Mouse (Mus musculus) retina, postnatal 1 day (tissue): ENCODE results near the gene Ifitm10.
"Not testable (repeated sequence)": the region's sequence is repeated elsewhere in the genome, so short reads cannot be mapped to it uniquely, and the experiment has no call there.

Experiments used
- DNase-seq: peaks from one replicate; pipeline ENCODE4 v3.0.0-alpha.2; 2012

Gene Ifitm10

DNA sequence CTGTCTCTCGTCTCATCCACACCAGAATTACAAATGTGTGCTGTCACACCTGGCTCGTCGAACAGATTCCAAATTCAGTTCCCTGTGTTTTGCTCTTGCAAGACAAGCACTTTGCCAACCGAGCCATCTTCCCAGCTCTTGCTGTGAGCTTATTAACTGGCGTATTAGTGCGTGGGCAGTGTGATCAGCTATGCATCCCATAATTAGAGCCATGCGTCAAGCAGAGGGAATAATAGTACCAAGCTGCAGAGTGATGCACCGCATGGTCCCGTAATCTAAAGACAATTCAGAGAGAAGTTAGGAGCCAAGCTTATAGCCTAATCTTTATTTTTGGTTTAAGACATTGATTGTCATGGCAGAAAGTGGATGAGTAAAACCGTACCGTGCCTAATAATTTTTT lies 54.4 kb downstream of the Ifitm10 start:
- DNase-seq: no peak

DNA sequence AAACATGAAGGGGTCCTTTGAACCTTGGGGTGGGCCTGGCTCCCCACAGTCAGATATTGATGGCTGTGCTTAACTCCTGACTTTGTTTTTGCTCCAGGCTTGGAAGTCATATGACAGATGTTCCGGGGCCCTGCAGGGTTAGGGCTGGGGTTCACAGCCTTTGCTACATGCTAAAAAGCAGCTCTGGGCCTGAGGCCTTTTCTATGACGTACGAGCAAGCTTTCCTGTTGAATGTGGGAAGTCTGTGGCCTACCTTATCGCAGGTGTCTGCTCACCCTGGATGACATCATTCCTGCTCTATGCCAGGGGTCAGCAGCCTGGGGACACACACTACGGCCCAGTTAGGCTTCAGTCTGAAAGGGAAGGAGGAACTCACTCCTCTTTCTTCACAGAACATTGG lies 56.3 kb downstream of the Ifitm10 start:
- no peak for DNase-seq

DNA sequence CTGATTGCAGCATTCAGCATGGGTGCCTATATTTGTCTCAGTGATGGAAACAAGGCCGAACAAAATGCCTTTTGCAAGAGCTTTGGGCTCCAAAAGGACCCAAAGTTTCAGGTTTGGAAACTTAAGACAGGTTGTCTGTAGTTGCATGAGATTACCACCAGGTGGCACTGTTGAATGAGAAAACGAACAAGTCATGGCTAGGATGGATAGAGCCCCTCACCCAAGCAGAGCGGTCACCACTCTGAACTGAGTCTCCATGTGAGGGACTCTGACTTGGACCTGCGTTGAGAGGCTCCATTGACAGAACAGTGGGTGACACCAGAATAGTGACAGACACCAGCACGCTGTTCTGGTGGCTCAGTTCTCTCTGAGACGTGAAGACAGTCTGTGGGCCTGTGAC lies 57.0 kb downstream of the Ifitm10 start:
- DNase-seq: peak; percentile 74

DNA sequence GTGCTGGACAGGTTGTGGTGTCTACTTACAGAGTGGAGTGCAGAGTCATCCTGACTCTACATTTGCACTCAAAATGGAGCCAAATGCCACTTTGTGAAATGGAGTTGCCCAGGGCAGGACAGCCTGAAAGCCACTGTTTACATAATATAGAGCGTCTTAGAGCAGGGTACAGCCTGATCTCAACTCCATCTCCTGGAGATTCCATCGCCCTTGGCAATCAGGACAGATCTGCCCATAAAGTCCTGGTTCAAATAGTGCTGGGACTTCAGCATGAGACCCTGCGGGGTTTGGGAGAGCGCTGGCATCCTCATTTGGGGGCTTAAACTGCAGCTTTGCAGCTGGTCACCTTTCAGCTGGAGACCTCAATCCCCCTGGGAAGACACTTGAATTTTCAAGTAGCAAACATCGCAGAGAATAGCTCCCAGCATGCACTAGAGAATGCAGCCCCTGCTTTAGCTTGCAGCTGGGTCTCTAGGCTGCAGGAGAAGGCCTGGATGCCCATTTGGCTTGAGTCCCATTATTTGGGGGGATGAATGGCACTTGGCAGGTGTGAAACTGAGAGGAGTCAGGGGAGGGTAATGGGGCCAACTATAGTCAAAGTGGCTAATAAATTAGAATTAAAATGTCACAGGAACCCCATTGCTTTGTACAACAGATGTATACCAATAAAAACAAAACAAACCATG lies 58.8 kb downstream of the Ifitm10 start:
- DNase-seq: no peak

DNA sequence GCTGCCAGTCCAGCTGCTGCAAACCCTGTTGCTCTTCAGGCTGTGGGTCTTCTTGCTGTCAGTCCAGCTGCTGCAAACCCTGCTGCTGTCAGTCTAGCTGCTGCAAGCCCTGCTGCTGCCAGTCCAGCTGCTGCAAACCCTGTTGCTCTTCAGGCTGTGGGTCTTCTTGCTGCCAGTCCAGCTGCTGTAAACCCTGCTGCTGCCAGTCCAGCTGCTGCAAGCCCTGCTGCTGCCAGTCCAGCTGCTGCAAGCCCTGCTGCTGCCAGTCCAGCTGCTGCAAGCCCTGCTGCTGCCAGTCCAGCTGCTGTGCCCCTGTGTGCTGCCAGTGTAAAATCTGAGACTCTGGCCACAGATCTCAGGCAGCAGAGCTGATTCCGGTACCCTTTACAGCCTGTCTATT lies 69.6 kb downstream of the Ifitm10 start:
- DNase-seq: not testable (repeated sequence)

DNA sequence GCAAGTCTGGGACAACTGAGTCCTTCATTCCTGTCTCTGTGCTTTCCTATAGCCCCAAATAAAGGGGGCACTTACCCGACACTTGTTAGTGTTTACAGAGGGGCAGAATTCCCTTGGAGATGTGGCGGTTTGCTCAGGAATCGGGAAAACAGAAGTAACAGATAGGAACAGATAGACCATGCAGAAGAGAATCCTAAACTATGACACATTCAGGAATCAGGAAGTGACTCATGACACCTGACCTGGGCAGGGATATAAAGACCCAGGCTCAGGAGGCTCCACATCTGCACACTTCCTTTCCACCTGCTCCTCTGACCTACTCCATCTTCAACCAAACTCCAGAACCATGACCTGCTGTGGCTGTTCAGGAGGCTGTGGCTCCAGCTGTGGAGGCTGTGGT lies 70.3 kb downstream of the Ifitm10 start, which contains the start of gene Krtap5-4:
Gene Krtap5-4, plus strand, starts transcription at position 301 of the 400 bp plus-strand sequence.
- DNase-seq: no peak

DNA sequence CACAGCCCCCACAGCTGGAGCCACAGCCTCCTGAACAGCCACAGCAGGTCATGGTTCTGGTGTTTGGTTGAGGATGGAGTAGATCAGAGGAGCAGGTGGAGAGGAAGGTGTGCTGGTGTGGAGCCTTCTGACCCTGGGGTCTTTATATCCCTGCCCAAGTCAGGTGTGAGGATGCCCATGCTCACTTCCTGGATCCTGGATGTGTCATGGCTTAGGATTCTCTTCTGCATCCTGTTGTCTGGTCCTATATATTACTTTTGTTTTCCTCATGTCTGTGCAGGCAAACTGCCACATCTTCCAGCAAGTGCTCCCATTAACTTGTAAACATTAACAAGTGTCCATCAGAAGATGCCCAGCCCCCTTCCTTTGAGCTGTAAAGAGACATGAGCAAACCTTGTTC lies 76.5 kb downstream of the Ifitm10 start, which contains the start of gene Krtap5-1:
Gene Krtap5-1, minus strand, starts transcription at position 101 of the 400 bp plus-strand sequence.
- not testable (repeated sequence) for DNase-seq

DNA sequence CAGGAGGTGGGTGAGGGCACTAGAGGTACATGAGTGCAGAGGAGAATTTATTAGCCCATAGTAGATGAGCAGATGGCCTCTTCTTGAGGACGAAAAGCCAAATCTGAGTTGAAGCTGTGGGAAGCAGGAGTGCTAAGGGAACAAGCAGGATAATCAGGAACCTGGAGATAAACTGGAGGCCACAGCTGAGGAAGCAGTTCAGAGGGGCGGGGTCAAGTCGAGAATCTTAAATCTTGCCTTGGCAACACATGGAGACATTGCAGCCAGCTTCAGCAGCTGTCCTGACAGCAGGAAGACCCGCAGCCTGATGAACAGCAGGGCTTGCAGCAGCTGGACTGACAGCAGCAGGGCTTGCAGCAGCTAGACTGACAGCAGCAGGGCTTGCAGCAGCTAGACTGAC lies 77.4 kb downstream of the Ifitm10 start:
- not testable (repeated sequence) for DNase-seq

DNA sequence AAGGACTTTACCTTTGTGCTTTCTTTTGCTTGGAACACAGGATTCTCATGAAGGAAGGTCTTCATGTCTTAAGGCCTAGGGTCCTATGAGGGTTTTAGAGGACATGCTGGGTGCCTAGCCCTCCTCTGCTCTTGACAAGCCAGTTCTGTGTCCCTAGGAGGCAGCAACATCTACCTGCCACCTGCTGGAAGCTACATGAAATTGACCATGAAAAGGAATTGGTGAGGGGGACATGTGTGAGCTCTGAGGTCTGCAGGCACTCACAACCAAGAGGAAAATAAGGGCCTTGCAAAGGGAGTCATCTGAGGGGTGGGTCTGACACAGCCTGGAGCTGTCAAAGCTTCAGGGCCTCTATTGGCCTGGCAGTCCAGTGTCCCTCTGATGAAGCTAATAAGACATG lies 78.1 kb downstream of the Ifitm10 start:
- no peak for DNase-seq

DNA sequence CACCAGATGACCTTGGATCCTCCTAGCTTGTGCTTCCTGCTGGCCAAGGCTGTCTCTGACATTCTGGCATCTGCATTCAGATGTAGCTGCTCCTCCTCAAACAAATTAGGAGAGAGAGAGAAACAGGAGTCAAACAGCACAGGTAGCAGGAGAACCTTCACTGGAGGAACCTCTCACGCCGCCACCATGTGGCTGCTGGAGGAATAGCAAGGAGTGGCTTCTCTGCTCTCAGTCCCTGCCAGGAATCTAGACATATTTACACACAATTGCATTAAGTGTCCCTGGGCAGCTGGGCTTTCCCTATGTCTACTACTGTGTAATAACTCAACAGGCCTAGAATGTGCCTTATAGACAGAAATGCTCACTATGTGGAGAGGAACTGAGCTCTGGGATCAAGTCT lies 79.7 kb downstream of the Ifitm10 start:
- peak; percentile 46 for DNase-seq

DNA sequence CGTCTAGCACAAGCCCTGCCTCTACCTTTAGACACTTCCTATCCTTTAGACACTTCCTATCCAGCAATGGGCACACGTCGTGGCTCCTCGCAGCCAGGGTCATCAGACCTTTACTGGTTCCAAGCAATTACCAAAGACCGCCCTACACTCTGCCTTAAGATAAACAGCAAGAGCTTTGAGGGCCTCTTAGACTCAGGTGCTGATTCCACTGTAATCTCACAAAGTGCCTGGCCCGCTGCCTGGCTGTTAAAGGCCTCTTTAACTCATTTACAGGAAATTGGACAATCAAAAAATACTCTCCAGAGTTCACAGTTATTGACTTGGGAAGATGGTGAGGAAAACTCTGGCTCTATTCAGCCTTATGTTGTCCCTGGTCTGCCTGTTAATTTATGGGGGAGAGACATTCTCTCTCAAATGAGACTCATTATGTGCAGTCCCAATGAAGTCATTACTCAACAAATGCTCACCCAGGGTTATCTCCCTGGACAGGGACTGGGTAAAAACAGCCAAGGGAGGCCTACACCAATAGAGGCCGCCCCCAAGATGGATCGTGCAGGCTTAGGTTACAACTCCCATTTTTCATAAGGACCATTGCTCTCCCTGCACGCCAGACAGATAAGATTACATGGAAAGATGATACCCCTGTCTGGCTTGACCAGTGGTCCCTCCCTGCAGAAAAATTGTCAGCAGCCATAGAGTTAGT lies 87.5 kb downstream of the Ifitm10 start:
- DNase-seq: not testable (repeated sequence)

DNA sequence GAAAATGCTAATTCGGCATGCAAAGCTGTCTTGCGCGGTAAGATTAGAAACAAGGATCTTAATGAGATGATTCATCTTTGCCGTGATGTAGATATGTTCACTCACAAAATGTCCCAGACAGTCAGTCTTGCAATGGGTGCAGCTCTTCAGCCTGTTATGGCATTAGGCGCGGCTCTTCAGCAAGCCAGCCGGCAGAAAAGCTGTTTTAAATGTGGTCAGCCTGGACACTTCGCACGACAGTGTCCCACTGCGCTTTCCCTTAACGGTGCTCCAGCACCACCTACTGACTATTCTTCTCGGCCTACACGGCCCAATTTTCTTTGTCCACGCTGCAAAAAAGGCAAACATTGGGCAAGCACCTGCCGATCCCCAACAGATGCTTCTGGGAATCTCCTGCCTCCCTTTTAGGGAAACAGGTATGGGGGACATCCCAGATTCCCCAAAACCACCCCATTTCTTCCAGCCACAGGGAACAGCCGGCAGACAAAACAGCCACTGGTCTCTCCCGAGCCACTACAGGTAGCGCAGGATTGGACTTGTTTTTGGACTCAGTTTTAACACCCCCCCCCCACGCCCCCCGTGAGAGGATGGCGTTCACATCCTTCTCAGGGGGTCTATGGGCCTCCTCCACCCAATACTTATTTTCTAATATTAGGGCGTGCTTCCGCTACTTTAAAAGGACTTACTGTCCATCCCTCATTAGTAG lies 88.3 kb downstream of the Ifitm10 start:
- DNase-seq: peak; percentile 62

DNA sequence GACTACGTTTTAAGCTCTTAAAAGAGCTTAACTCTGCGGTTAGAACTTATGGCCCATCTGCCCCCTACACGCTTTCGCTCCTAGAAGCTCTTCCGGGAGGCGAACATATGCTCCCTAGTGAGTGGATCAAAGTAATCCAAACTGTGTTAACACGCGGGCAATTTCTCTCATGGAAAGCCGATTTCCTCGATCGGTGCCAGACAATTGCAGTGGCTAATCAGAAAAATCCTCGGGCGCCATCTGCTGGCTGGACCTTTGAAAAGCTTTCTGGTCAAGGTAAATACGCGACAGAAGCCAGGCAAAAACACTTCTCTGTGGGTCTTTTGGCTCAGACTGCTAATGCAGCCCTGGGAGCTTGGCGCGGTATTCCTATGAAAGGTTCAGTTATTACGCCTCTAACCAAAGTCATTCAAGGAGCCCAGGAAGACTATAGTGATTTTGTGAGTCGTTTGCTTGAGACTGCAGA lies 88.9 kb downstream of the Ifitm10 start:
- DNase-seq: peak; percentile 97

DNA sequence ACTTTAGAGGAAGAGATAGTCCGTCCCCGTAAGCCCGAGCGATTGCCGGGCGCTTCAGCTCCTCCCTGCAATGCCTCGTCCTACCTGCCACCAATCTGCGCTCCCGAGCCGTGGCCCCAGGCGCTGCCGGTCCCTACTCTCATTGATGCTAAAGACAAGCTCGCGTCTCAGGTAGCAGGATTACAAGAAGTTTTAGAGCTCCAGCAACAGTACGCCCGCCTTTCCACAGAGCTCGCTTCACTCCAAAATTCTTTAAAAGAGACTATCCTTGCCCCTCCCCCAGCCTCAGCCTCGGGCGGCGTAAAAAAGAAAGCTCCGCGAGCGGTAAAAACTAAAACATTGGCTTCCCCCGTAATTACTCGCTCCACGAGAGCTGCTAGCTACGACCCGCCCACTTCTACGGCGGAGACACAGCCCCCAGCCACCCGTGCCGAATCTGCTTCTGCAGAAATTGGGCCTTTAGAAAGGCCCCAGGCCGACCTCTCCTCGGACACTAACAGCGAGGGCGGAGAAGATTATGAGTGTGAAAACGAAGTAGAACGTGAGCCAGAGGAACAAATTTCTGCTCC lies 89.4 kb downstream of the Ifitm10 start:
- peak; percentile 85 for DNase-seq

DNA sequence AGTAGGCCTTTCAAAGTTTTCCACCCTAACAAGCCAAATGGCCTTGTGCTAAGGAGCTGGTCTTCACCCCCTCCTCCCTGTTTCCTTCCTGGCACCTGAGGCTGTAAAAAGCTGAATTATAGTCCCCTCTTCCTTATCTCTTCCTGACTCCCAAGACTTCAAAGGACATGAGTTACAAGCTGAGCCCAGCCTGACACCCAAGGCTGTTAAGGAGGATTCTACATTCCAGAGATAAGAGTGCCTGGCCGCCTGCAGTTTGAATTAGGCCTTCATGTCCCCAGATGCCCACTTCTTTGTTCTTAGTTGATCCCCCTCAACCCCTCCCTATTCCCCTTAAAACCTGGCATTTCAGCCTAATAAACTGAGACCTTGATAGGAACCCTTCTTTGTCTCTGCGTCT lies 90.7 kb downstream of the Ifitm10 start:
- DNase-seq: not testable (repeated sequence)

DNA sequence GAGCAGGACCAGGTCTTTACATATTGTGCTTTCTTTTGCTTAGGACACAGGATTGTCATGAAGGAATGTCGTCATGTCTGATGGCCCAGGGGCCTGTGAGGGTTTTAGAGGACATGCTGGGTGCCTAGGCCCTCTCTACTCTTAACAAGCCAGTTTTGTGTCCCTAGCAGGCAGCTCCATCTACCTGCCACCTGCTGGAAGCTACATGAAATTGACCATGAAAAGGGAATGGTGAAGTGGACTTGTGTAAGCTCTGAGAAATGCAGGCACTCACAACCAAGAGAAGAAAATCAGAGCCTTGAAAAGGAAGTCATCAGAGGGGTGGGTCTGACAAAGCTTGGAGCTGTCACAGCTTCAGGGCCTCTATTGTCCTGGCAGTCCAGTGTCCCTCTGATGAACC lies 94.3 kb downstream of the Ifitm10 start:
- not testable (repeated sequence) for DNase-seq

DNA sequence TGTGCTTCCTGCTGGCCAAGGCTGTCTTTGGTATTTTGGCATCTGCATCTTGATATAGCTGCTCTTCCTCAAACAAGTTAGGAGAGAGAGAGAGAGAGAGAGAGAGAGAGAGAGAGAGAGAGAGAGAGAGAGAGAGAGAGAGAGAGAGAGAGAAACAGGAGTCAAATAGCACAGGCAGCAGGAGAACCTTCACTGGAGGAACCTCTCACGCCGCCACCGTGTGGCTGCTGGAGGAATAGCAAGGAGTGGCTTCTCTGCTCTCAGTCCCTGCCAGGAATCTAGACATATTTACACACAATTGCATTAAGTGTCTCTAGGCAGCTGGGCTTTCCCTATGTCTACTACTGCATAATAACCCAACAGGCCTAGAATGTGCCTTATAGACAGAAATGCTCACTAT lies 95.4 kb downstream of the Ifitm10 start:
- DNase-seq: peak; percentile 72
